Mouse (Mus musculus): ENCODE results near the gene Gon4l.

Gon4l gene

DNA sequence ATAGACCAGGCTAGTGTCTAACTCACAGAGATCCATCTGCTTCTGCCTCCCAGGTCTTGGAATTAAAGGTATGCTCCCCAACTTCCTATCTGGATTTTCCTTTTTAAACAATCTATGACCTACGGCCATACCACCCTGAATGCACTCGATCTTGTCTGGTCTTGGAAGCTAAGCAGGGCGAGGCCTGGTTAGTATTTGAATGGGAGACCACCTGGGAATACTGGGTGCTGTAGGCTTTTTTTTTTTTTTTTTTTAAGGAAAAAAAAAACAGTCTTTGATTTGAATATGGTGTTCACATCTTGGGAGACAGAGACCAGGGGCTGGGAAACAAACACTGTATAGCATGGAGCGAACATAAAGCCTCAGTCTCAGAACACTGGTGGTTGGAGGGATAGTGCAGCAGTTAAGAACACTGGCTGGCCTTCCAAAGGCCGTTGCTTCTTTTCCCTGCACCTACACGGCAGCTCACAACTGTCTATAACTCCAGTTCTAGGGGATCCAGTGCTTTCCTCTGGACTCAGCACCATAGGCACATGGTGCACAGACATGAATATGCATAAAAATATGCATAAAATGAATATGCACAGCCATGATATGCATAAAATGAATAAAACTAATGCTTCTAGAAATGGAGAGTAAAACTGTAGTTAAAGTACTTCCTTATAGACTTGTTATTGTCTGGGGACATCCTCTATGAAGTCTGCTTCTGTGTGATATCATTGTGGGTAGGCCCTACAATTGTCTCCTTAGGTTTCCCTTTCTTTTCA is 71.5 kb downstream of the Gon4l start:
- DNase-seq (ENCODE audit: low read depth, low spot score) = no peak

DNA sequence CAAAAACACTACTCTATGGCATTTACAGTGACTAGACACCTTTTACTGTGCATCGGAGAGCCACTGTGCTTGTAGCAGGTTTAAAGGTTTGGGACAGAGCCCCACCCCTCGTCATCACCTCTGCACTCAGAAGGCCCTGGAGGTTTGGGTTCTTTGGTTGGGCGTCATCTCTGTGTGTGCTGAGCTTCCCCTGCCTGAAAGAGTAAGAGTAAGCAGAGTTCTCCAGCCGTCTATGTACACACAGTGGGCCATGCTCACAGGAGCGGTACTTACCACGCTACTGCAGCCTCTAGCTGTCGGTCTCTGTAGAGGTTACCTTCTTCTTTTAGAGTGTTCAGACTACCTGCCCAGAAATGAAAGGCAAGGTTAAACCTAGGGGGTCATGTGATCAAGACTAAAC is 77.6 kb downstream of the Gon4l start:
- no peak for DNase-seq (ENCODE audit: low read depth, low spot score)

DNA sequence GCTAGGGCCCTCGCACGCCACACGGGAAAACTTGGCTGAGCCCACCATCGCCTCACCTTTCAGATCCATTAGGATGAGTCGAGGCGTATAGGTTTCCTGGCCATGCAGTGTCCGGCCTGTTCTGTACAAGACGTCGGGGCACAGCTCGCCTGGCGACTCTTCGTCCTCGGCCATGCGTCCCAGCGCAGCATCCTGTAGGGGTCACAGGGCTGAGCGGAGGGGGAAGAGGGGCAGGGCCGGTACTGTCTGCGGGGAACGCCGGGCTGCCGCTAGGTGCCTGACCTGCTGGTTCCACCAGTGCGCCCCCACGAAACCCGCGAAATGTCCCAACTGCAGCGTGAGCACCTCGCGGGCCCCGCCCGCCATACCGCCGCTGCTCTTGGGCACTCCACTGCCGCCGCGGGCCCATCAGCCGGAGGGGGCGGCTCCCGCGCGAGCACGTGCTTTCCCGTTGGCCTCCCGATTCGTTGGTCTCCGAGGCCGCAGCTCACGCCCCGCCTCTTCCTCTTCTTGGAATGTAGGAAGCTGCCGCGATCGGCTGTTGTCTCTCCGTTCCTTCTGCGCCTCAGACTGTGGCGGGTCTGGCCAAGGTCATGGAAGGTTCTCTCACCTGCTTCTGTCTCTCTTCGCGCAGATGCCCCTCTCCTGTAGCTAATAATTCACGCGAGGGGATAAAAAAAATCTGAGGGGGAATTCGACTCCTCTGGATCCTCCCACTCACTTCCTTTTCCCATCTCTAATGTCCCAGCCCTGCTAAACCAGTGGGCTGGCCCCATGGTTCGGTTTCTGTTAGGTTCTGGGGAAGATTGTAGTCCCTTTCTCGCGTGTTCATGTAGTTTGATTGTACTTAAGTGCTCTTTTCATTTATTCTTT is 78.7 kb downstream of the Gon4l start, which contains the start of gene Msto1:
TSS of gene Msto1 (minus strand) at position 489 of the 873 bp plus-strand sequence.
- peak; percentile 79 for DNase-seq (ENCODE audit: low read depth, low spot score)

DNA sequence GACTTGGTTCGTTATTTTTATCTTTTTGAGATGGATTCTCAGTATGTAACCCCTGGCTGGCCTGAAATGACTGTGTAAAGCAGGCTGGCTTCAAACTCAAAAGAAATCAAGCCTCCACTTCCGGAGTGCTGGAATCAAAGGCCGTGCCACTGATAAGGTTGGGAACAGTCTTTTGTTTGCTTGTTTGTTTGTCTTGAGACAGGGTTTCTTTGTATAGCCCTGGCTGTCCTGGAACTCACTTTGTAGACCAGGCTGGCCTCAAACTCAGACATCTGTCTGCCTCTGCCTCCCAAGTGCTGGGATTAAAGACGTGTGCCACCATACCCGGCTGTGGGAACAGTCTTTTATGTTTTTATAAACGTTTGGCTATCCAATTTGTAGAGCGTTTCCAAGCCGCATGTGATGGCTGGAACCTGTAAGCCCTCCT is 79.4 kb downstream of the Gon4l start:
- no peak for DNase-seq (ENCODE audit: low read depth, low spot score)

DNA sequence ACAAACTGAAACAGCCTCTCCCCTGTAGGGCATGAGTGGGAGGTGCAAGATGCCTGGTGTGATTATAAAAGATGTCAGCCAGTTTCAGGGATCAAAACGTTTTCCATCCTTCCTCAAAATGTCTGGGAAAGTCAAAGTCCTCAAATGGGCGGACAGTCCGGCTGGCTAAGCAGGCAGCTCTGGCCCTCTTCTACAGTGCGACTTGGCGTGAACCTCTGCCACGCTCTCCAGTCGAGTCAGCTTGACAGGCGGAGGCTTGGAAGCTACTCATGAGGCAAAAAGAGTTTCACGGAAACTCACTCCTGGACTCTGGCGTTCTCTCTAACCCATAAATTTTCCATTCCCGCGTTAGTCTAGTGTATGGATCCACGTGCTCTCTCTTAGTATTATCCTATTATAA is 84.0 kb downstream of the Gon4l start:
- DNase-seq (ENCODE audit: low read depth, low spot score) = no peak

DNA sequence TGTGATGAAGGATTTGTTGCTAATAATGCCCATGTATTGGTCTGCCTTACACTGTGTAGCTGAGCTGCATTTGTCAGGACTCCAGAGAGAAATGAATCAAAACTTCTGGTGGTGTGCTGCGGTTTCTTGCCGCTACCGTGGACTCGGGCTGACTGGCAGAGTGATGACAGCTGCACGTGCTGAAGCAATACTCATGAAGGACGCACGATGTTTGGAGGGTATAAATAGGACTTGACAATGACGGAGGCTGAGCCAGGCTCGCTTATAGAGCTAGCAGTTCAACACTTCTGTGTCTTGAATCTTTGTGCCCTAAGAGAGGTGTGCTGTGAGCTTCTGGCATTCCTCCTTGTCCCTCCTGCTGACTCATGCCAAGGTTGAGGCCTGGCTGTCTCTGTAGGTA is 86.4 kb downstream of the Gon4l start:
- no peak for DNase-seq (ENCODE audit: low read depth, low spot score)

DNA sequence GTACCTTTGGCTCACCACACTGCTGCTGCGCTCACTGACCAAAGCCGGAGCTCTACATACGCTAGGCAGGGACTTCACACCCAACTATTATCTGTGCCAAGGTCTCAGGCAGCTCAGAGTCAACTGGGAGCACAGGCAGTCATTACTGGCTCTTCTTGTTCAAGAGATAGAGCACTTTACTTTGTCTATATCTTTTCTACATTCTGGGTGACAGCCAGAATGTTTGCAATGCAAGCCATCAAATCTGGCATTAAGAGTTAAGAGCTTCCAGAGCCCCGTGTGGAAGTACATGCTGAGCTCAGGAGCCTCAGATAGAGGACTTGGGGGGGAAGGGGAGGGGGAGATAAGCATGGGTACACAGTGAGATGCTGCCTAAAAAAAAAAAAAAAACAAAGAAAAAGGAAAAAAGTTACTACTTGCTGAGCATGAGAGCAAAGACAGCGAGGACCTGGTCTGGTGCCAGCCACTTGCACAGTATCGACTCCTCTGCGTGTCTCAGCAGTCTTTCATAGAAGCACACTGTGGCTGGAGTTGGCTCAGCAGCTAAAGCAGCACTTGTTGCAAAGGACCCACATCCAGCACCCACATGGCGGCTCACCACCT is 89.1 kb downstream of the Gon4l start:
- no peak for DNase-seq (ENCODE audit: low read depth, low spot score)

DNA sequence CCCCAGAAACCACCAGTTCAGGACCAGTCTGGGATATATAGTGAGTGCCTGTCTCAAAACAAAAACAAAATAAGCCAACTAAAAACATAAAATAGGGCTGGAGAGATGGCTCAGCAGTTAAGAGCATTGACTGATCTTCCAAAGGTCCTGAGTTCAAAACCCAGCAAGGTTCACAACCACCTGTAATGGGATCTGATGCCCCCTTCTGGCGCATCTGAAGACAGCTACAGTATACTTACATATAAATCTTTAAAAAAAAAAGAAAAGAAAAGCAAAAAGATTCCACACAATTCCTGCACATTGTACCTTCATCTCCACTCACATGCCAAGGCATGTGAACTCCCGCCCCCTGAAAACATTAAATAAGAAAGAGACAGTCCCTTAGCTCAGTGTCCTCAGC is 90.6 kb downstream of the Gon4l start:
- no peak for DNase-seq (ENCODE audit: low read depth, low spot score)

DNA sequence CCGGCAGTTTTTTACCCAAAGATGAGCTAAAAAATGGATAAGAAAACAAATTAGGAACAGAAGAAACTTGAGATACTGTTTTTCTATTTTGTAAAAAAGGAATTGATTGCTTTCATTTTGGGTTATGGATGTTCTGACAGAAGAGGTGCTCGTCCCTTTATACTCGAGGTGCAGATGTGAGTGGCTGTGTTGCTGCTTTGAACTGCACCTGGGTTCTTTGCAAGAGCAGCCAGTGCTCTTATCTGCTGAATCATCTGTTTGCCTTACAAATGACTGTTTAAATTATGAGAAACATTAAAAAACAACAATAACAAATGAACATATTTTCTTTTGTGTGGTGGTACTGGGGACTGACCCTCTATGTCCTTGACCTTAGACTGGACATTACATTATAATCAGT is 94.5 kb downstream of the Gon4l start:
- no peak for DNase-seq (ENCODE audit: low read depth, low spot score)

DNA sequence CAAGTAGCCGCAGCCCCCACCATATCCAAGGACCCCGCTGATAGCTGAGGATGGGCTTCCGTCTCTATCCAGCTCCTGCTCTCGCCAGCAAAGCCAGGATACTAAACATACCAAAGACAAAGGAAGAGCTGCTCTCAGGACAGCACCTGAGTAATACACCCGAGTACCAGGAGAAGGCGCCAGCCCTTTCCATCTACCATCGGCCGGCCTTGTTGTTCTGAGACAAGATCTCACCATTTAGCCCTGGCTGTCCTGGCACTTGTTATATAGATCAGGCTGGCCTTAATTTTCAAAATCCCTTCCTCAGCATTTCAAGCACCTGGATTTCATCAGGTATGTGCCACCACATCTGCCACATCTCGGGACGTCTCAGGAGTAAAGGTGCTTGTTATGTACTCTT is 104.0 kb downstream of the Gon4l start:
- DNase-seq (ENCODE audit: low read depth, low spot score) = no peak

DNA sequence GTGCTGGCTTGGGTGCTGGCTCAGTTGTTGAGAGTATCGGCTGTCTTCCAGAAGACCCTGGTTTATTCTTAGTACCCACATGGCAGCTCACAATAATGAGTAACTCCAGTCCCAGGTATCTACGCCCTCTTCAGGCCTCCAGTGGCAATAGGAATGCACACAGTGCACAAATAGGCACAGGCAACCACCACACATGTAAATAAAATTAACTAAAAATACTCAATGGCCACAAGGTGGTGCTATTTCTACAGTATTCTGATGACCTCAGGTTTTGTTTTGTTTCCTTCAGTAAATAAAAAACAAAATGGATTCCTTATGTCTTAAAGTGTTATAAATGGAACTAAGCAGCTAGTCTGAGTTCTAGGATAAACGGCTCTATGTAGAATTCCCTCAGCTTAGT is 104.7 kb downstream of the Gon4l start:
- peak; percentile 46 for DNase-seq (ENCODE audit: low read depth, low spot score)

DNA sequence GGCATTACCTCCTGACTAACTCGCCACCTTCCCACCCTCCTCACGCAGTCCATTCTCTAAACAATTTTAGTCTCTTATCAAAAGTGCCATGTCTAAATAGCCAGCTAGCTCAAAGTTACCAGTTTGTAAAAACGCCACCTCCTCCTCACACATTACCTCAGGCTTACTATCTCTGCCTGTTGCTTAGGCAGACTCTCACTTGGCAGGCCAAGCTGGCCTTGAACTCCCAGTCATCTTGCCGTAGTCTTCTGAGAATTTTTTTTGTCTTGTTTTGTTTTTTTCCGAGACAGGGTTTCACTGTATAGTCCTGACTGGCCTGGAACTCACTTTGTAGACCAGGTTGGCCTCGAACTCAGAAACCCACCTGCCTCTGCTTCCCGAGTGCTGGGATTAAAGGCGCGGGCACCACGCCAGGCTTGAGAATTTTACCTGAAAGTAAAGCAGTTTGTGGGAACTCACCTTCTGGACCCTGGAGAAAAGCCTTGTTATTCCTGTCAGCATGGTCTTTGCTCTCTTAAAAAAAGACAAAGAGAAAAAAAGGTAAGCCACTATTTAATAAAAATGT is 107.4 kb downstream of the Gon4l start:
- DNase-seq (ENCODE audit: low read depth, low spot score) = no peak

DNA sequence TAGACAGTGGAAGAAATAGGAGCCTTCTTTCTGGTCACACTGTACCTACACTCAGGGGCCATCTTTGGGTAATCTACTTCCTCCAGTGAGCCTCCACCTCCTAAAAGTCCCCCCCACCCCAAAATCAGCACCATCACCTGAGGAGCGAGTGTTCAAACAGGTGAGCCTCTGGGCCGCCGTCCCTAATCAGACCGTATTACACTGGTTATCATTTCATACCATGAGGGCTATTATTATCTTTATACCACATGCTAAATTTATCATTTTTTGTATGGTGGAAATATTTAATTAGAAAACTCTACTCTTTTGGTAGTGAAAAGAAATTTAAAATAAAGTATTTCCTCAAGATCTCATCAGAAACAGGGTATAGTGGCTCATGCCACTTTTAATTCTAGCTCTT is 109.1 kb downstream of the Gon4l start:
- DNase-seq (ENCODE audit: low read depth, low spot score) = no peak

DNA sequence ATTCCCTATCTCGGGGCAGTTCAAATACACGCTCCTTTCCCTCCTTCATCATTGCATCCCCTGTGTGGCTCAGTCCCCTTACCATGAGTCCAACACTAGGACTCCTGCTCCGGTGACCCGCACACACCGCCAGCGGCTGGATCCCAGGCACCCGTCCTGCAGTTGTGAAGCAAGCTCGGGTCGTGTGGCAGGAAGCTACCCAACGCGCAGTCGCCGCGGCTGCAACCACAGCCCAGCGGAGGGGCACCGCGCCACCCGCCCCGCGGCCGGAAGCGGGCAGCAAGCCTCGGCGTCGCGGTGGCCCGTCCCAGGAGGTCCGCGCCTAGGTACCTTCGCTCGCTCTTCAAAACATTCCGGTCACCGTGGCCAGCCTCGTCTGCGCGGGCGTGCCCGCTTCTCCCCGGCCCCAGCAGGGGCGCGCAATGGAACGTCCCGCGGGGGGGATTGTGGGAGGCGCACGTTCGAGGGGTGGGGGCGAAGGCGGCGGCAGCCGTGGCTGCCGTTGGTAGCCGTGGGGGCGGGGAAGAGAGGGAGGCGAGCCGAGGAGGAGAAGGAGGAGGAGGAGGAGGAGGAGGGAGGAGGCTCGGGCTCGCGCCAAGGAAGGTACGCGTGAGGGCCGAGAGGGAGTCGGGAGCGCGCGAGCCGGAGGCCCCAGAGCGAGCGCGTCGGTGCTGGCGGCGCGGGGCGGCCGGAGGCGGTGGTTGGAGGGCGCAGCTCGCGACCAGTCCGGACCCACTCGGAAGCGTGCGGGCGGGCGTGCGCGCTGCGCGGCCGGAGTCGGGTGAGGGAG is 115.0 kb downstream of the Gon4l start:
- peak; percentile 81 for DNase-seq (ENCODE audit: low read depth, low spot score)

DNA sequence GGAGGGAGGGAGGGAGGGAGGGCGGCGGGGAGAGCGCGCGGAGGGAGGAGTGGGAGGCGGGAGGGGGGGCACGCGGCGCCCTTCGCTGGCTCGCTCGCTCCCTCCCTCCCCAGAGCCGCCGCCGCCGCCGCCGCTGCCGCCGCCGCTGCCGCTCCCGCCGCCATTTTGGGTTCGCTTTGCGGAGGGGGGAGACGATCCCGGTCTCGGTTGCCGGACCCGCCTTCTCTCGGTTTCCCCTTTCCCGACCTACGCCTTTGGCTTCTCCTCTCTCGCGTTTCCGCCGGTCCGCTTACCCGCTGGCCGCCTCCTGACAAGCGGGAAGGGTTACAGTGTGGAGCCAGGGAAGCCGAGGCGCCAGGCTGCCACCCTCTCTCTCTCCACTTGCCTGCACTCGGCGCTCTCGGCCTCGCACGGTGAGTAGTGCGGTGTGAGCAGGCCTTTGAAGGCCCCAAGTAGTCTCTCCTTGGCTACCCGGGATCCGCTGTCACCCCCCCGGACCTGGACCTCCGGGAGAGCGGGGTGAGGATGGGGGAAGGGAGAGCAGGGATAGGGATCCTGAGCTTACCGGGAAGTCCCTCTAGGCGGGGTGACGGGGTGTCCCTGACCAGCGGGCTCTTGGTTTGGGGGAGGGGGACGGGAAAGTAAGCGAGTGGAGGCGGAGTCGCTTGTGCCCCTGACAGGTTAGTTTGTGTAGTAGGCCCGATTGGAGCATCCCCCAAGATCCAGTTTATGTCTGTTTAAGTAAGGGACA is 115.7 kb downstream of the Gon4l start, which contains the start of the genes Ash1l and Dap3:
TSS of gene Ash1l (plus strand) at position 47 of the 751 bp plus-strand sequence.
TSS of gene Dap3 (minus strand) at position 606 of the 751 bp plus-strand sequence.
- DNase-seq (ENCODE audit: low read depth, low spot score) = peak; percentile 78

DNA sequence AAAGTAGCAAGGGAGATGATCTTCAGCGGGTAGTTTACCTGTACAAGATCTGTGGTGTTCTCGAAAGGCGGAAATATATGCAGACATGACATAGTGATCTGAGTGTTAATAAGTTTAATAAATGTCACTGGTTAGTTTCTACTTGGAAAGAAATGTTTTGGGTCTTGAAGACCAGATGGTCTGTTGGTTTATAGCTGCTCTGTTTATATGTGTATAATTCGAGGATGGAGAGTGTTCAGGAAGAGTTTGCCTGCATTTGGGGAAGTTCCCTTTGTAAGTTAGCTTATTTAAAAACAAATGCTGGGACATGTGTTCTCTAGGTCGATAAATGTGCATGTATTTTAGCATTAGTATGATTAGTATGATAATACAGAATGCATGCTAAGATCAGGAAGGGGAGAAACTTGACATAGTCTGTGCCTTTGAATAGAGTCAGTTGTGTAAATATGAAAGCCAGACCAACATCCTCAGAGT is 116.3 kb downstream of the Gon4l start:
- no peak for DNase-seq (ENCODE audit: low read depth, low spot score)

DNA sequence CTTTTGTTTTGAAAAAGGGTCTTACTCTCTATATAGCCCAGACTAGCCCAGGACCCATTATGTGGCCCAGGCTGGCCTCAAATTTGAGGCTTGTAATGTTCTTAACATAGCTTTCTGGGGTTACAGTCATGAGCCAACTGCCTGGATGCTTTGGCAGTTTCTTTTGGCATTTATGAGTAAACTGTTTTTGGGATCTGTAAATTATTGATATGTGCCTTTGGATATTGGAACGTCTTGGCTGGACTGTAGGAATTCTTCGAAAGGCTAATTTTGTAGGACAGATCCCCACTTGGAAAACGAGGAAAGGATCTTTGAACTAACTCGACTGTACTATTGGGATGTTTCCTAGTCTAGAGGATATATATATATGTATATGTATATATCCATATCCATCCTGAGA is 118.2 kb downstream of the Gon4l start:
- no peak for DNase-seq (ENCODE audit: low read depth, low spot score)

DNA sequence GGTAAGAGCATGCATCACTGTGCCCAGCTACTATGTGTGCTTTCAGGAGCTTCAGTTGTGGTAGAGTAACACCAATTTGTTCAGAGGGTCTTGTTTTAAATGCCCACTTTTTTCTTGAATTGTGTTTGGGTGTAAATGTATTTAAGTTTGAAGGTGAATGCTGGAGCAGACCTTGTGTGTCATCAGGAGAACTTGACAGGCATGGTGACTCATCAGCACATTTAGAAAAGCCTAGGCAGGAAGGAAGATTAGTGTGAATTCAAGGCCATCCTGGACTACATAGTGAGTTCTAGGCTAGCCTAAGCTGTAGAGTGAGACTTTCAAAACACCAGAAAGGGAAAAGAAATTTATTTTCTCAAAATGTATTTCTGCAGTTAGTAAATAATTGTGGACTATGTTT is 118.7 kb downstream of the Gon4l start:
- no peak for DNase-seq (ENCODE audit: low read depth, low spot score)
